Mouse (Mus musculus) bone marrow, adult 2 months (tissue): ENCODE results near the gene Mmp24.

Experiments used
- CTCF ChIP-seq: fragments of 200-500 bp; IDR thresholded peaks from 2 replicates; pipeline ENCODE4 v1.5.1; 2011; ENCODE audit warnings: low read length, control low read depth; ENCODE audit not compliant: control insufficient read depth, insufficient read depth
- POLR2A ChIP-seq: fragments of 200-500 bp; IDR thresholded peaks from 2 replicates; pipeline ENCODE4 v1.6.1; 2011; ENCODE audit warnings: low read depth, mild to moderate bottlenecking, control low read depth, low read length, borderline replicate concordance; ENCODE audit not compliant: control insufficient read depth

- TF ChIP-seq CTCF: no peak
- TF ChIP-seq POLR2A: no peak
Observed at GRCm38 (mm10) chr2:155805925-155806255, 30.7 kb downstream of the Mmp24 start.
